Mouse (Mus musculus) bone marrow macrophage, adult 2 months (primary cell): Measurements from ENCODE around the gene Ift46.

Source experiments
- CTCF ChIP-seq: IDR thresholded peaks from 2 replicates; pipeline ENCODE4 v1.5.1; 2012; ENCODE audit warnings: low read depth, mild to moderate bottlenecking, low read length, moderate library complexity
- POLR2A ChIP-seq: IDR thresholded peaks from 2 replicates; pipeline ENCODE4 v1.6.1; 2012; ENCODE audit warnings: mild to moderate bottlenecking, low read depth, low read length, borderline replicate concordance

DNA sequence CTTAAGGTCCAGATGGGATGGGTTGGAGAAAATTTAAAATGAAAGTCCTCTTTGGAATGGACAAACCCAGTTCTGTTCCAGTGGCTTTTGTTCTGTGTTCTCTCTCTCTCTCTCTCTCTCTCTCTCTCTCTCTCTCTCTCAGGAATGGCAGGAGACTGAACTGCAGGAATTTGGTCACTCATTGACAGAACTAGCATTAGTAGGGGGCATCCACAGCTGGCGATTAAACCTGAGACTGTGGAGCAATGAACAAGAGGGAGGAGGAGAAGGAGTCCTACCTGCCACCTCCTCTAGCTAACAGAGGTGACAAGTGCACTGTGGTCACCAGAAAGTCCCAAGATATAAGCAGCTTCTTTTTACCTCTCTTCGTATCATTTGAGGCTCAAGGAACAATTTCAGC is 31.4 kb upstream of the Ift46 start:
- TF ChIP-seq CTCF (no peak), POLR2A (no peak)
